Mouse (Mus musculus) adrenal gland, postnatal 4 days (tissue): Measurements from ENCODE around the gene Mvb12b. TPM values are rescaled to one million over a fixed set of nuclear protein-coding genes. Genes with fewer than 3 reads are reported as not detected.
"Not testable (repeated sequence)": the region's sequence is repeated elsewhere in the genome, so short reads cannot be mapped to it uniquely, and the experiment has no call there.

ENCODE experiments used
- DNase-seq, 2 experiments: peaks; one replicate each; pipeline ENCODE4 v3.0.0; 2021 to 2022; ENCODE audit warnings: low spot score in 2 of 2, mixed read lengths in 2 of 2
- long read RNA-seq, 2 experiments: library from polyadenylated mRNA; stranded (forward); transcript quantifications; one replicate each; pipeline ENCODE4 v2.0.0; 2021
- total RNA-seq, 2 experiments: library from RNA; stranded (reverse); gene quantifications; 2 replicates each; pipeline ENCODE4 v1.2.3; 2021

Gene Mvb12b
- 10 to 100 TPM; 36.9 to 37.5 TPM for total RNA-seq
- long read RNA-seq, experiment 1, partial matches to known transcripts = 0 of 5 reads
- long read RNA-seq, experiment 1, other reads (novel, unspliced or antisense) = 4 of 5 reads
- long read RNA-seq, experiment 2, full-length matches to known transcripts = 4 of 8 reads
- long read RNA-seq, experiment 2, partial matches to known transcripts = 1 of 8 reads
- long read RNA-seq, experiment 2, other reads (novel, unspliced or antisense) = 3 of 8 reads

GRCm38 (mm10) chr2:33887328-33888099 is at the start of gene Mvb12b:
Mvb12b (minus strand) TSS chr2:33887946.
- peak; percentile 20 to 42 for DNase-seq

- DNase-seq = no peak
Observed at GRCm38 (mm10) chr2:33935756-33936155, 48.0 kb upstream of the Mvb12b start.

- DNase-seq = no peak
Observed at GRCm38 (mm10) chr2:33933606-33934510, 46.1 kb upstream of the Mvb12b start.

GRCm38 (mm10) chr2:33931161-33931560 is 43.4 kb upstream of the Mvb12b start:
- DNase-seq = no peak

GRCm38 (mm10) chr2:33925288-33925687 is 37.5 kb upstream of the Mvb12b start:
- no peak for DNase-seq

- no peak for DNase-seq
Observed at GRCm38 (mm10) chr2:33923482-33923881, 35.7 kb upstream of the Mvb12b start.

- DNase-seq = no peak
Observed at GRCm38 (mm10) chr2:33922466-33922865, 34.7 kb upstream of the Mvb12b start.

- no peak for DNase-seq
Observed at GRCm38 (mm10) chr2:33919934-33920615, 32.3 kb upstream of the Mvb12b start.

- DNase-seq = no peak
Observed at GRCm38 (mm10) chr2:33918824-33919223, 31.1 kb upstream of the Mvb12b start.

GRCm38 (mm10) chr2:33918318-33918717 is 30.6 kb upstream of the Mvb12b start:
- DNase-seq = peak in 1 of 2 experiments; percentile 19

- DNase-seq = no peak
Observed at GRCm38 (mm10) chr2:33916603-33917002, 28.9 kb upstream of the Mvb12b start.

GRCm38 (mm10) chr2:33914998-33915397 is 27.3 kb upstream of the Mvb12b start:
- DNase-seq = no peak

GRCm38 (mm10) chr2:33914334-33914733 is 26.6 kb upstream of the Mvb12b start:
- no peak for DNase-seq

GRCm38 (mm10) chr2:33913598-33913997 is 25.9 kb upstream of the Mvb12b start:
- DNase-seq = not testable (repeated sequence)

GRCm38 (mm10) chr2:33912741-33913140 is 25.0 kb upstream of the Mvb12b start:
- DNase-seq = no peak

- DNase-seq = no peak
Observed at GRCm38 (mm10) chr2:33908374-33908773, 20.6 kb upstream of the Mvb12b start.

- DNase-seq = no peak
Observed at GRCm38 (mm10) chr2:33907174-33907573, 19.4 kb upstream of the Mvb12b start.

GRCm38 (mm10) chr2:33895829-33896228 is 8.1 kb upstream of the Mvb12b start:
- DNase-seq = no peak

- DNase-seq = no peak
Observed at GRCm38 (mm10) chr2:33893151-33893550, 5.4 kb upstream of the Mvb12b start.

- DNase-seq = no peak
Observed at GRCm38 (mm10) chr2:33892354-33892753, 4.6 kb upstream of the Mvb12b start.

- DNase-seq = no peak
Observed at GRCm38 (mm10) chr2:33888100-33888385, 297 bp upstream of the Mvb12b start.
